Mouse (Mus musculus): ENCODE measurements around the gene Rspry1. TPM values are rescaled to one million over a fixed set of nuclear protein-coding genes. Genes with fewer than 3 reads are reported as not detected.
A peak's percentile ranks its signal among the peaks of the same experiment; 100 is the strongest.

Rspry1 gene
- polyA plus RNA-seq (2015; fragmentation: Nextera tagmentation; extraction: Ambion mirVana), result 27.9 and 29.5 TPM in 2 replicates

- no peaks in the 10 kb centered on the region for H3K27me3 ChIP-seq (replicated peaks; ENCODE audit: control insufficient read depth, insufficient read depth, low read length)
- H3K4me3 ChIP-seq (ENCODE audit: low read length), result peak within 1 kb of the TSS; percentile 85
- H3K9ac ChIP-seq (ENCODE audit: low read depth, low read length), result peak within 1 kb of the TSS; percentile 99
- ATAC-seq, result peak; percentile 100
- H3K4me2 ChIP-seq (ENCODE audit: low read depth, low read length), result peak within 1 kb of the TSS; percentile 89
- H3K4me1 ChIP-seq (ENCODE audit: control insufficient read depth, insufficient read depth, low read length), result peaks cover 7% of the 10 kb centered on the region
- H3K27ac ChIP-seq (ENCODE audit: low read length), result peak within 1 kb of the TSS; percentile 87
- no peaks in the 10 kb centered on the region for H3K9me3 ChIP-seq (ENCODE audit: control insufficient read depth, low read length)
- H3K36me3 ChIP-seq (ENCODE audit: control insufficient read depth, insufficient read depth, low read length), result no peaks in the 10 kb centered on the region
- under 1% methylated on average over 55 of the region's 55 CpGs for WGBS
Measured at GRCm38 (mm10) chr8:94601607-94602385, at the start of gene Rspry1, which contains the start of gene Fam192a. Gene Rspry1, plus strand, starts transcription at chr8:94601937. Gene Fam192a, minus strand, starts transcription at chr8:94601997.

- H3K4me1 ChIP-seq (ENCODE audit: control insufficient read depth, insufficient read depth, low read length), result no peaks in the 10 kb centered on the region
- no peak overlapping the region for H3K4me2 ChIP-seq (ENCODE audit: low read depth, low read length)
- H3K36me3 ChIP-seq (ENCODE audit: control insufficient read depth, insufficient read depth, low read length), result no peaks in the 10 kb centered on the region
- no peaks in the 10 kb centered on the region for H3K27me3 ChIP-seq (replicated peaks; ENCODE audit: control insufficient read depth, insufficient read depth, low read length)
- no peak overlapping the region for H3K27ac ChIP-seq (ENCODE audit: low read length)
- H3K4me3 ChIP-seq (ENCODE audit: low read length), result no peak overlapping the region
- H3K9me3 ChIP-seq (ENCODE audit: control insufficient read depth, low read length), result no peaks in the 10 kb centered on the region
- WGBS, result 89% methylated on average over 2 of the region's 2 CpGs
- no peak overlapping the region for H3K9ac ChIP-seq (ENCODE audit: low read depth, low read length)
- no peak for ATAC-seq
Measured at GRCm38 (mm10) chr8:94552696-94553095, 49.0 kb upstream of the Rspry1 start.

- H3K4me3 ChIP-seq (ENCODE audit: low read length), result no peak overlapping the region
- ATAC-seq, result no peak
- WGBS, result 58% methylated on average over 3 of the region's 3 CpGs
- H3K27ac ChIP-seq (ENCODE audit: low read length), result no peak overlapping the region
- H3K27me3 ChIP-seq (replicated peaks; ENCODE audit: control insufficient read depth, insufficient read depth, low read length), result no peaks in the 10 kb centered on the region
- no peaks in the 10 kb centered on the region for H3K9me3 ChIP-seq (ENCODE audit: control insufficient read depth, low read length)
- no peak overlapping the region for H3K9ac ChIP-seq (ENCODE audit: low read depth, low read length)
- no peaks in the 10 kb centered on the region for H3K36me3 ChIP-seq (ENCODE audit: control insufficient read depth, insufficient read depth, low read length)
- H3K4me1 ChIP-seq (ENCODE audit: control insufficient read depth, insufficient read depth, low read length), result no peaks in the 10 kb centered on the region
- no peak overlapping the region for H3K4me2 ChIP-seq (ENCODE audit: low read depth, low read length)
Measured at GRCm38 (mm10) chr8:94557281-94557680, 44.5 kb upstream of the Rspry1 start.

GRCm38 (mm10) chr8:94561256-94561655 lies 40.5 kb upstream of the Rspry1 start:
- no peaks in the 10 kb centered on the region for H3K4me1 ChIP-seq (ENCODE audit: control insufficient read depth, insufficient read depth, low read length)
- no peaks in the 10 kb centered on the region for H3K9me3 ChIP-seq (ENCODE audit: control insufficient read depth, low read length)
- no peaks in the 10 kb centered on the region for H3K27me3 ChIP-seq (replicated peaks; ENCODE audit: control insufficient read depth, insufficient read depth, low read length)
- H3K9ac ChIP-seq (ENCODE audit: low read depth, low read length), result no peak overlapping the region
- H3K36me3 ChIP-seq (ENCODE audit: control insufficient read depth, insufficient read depth, low read length), result no peaks in the 10 kb centered on the region
- H3K4me2 ChIP-seq (ENCODE audit: low read depth, low read length), result no peak overlapping the region
- no peak overlapping the region for H3K4me3 ChIP-seq (ENCODE audit: low read length)
- H3K27ac ChIP-seq (ENCODE audit: low read length), result no peak overlapping the region
- 52% methylated on average over 5 of the region's 5 CpGs for WGBS
- ATAC-seq, result no peak

- H3K4me1 ChIP-seq (ENCODE audit: control insufficient read depth, insufficient read depth, low read length), result no peaks in the 10 kb centered on the region
- H3K27ac ChIP-seq (ENCODE audit: low read length), result no peak overlapping the region
- no peak overlapping the region for H3K4me2 ChIP-seq (ENCODE audit: low read depth, low read length)
- H3K9me3 ChIP-seq (ENCODE audit: control insufficient read depth, low read length), result no peaks in the 10 kb centered on the region
- no peaks in the 10 kb centered on the region for H3K27me3 ChIP-seq (replicated peaks; ENCODE audit: control insufficient read depth, insufficient read depth, low read length)
- no peak overlapping the region for H3K9ac ChIP-seq (ENCODE audit: low read depth, low read length)
- H3K4me3 ChIP-seq (ENCODE audit: low read length), result no peak overlapping the region
- ATAC-seq, result no peak
- no peaks in the 10 kb centered on the region for H3K36me3 ChIP-seq (ENCODE audit: control insufficient read depth, insufficient read depth, low read length)
Measured at GRCm38 (mm10) chr8:94564421-94564820, 37.3 kb upstream of the Rspry1 start.

- no peak for ATAC-seq
- Histone ChIP-seq H3K9me3 (ENCODE audit: control insufficient read depth, low read length) (no peaks in the 10 kb centered on the region), H3K4me1 (ENCODE audit: control insufficient read depth, insufficient read depth, low read length) (no peaks in the 10 kb centered on the region), H3K4me2 (ENCODE audit: low read depth, low read length) (no peak overlapping the region), H3K9ac (ENCODE audit: low read depth, low read length) (no peak overlapping the region), H3K4me3 (ENCODE audit: low read length) (no peak overlapping the region), H3K27ac (ENCODE audit: low read length) (no peak overlapping the region), H3K27me3 (replicated peaks; ENCODE audit: control insufficient read depth, insufficient read depth, low read length) (no peaks in the 10 kb centered on the region), H3K36me3 (ENCODE audit: control insufficient read depth, insufficient read depth, low read length) (no peaks in the 10 kb centered on the region)
- 74% methylated on average over 6 of the region's 6 CpGs for WGBS
Measured at GRCm38 (mm10) chr8:94566033-94566432, 35.7 kb upstream of the Rspry1 start.

- ATAC-seq, result peak; percentile 56; the same call in 1 of the 2 replicates
- 51% methylated on average over 15 of the region's 15 CpGs for WGBS
- no peak overlapping the region for H3K9ac ChIP-seq (ENCODE audit: low read depth, low read length)
- H3K27ac ChIP-seq (ENCODE audit: low read length), result no peak overlapping the region
- no peaks in the 10 kb centered on the region for H3K4me1 ChIP-seq (ENCODE audit: control insufficient read depth, insufficient read depth, low read length)
- H3K9me3 ChIP-seq (ENCODE audit: control insufficient read depth, low read length), result no peaks in the 10 kb centered on the region
- H3K4me2 ChIP-seq (ENCODE audit: low read depth, low read length), result no peak overlapping the region
- no peaks in the 10 kb centered on the region for H3K36me3 ChIP-seq (ENCODE audit: control insufficient read depth, insufficient read depth, low read length)
- no peak overlapping the region for H3K4me3 ChIP-seq (ENCODE audit: low read length)
- H3K27me3 ChIP-seq (replicated peaks; ENCODE audit: control insufficient read depth, insufficient read depth, low read length), result no peaks in the 10 kb centered on the region
Measured at GRCm38 (mm10) chr8:94566446-94567158, 35.1 kb upstream of the Rspry1 start.

GRCm38 (mm10) chr8:94567159-94567849 lies 34.4 kb upstream of the Rspry1 start:
- Histone ChIP-seq H3K27me3 (replicated peaks; ENCODE audit: control insufficient read depth, insufficient read depth, low read length) (no peaks in the 10 kb centered on the region), H3K4me3 (ENCODE audit: low read length) (no peak overlapping the region), H3K9ac (ENCODE audit: low read depth, low read length) (no peak overlapping the region), H3K4me2 (ENCODE audit: low read depth, low read length) (no peak overlapping the region), H3K9me3 (ENCODE audit: control insufficient read depth, low read length) (no peaks in the 10 kb centered on the region), H3K27ac (ENCODE audit: low read length) (no peak overlapping the region), H3K4me1 (ENCODE audit: control insufficient read depth, insufficient read depth, low read length) (no peaks in the 10 kb centered on the region), H3K36me3 (ENCODE audit: control insufficient read depth, insufficient read depth, low read length) (no peaks in the 10 kb centered on the region)
- WGBS, result 70% methylated on average over 8 of the region's 8 CpGs
- ATAC-seq, result no peak

GRCm38 (mm10) chr8:94568098-94568497 lies 33.6 kb upstream of the Rspry1 start:
- Histone ChIP-seq H3K4me2 (ENCODE audit: low read depth, low read length) (no peak overlapping the region), H3K4me3 (ENCODE audit: low read length) (no peak overlapping the region), H3K27me3 (replicated peaks; ENCODE audit: control insufficient read depth, insufficient read depth, low read length) (no peaks in the 10 kb centered on the region), H3K9me3 (ENCODE audit: control insufficient read depth, low read length) (no peaks in the 10 kb centered on the region), H3K4me1 (ENCODE audit: control insufficient read depth, insufficient read depth, low read length) (no peaks in the 10 kb centered on the region), H3K27ac (ENCODE audit: low read length) (no peak overlapping the region), H3K36me3 (ENCODE audit: control insufficient read depth, insufficient read depth, low read length) (peaks cover 2% of the 10 kb centered on the region; the same call in 1 of the 2 replicates), H3K9ac (ENCODE audit: low read depth, low read length) (no peak overlapping the region)
- 90% methylated on average over 8 of the region's 8 CpGs for WGBS
- no peak for ATAC-seq

Data from intestine, embryonic 16.5 days (tissue).